Mouse (Mus musculus): ENCODE data around the gene Erbin. TPM values are rescaled to one million over a fixed set of nuclear protein-coding genes. Genes with fewer than 3 reads are reported as not detected.

The Erbin gene
- total RNA-seq, 1 experiment, result 10.6 TPM

GRCm38 (mm10) chr13:103829623-103830135 is 90.6 kb downstream of the Erbin start:
- no peaks in the 10 kb centered on the region for H3K4me1 ChIP-seq (ENCODE audit: control insufficient read depth in 2 of 2, insufficient read depth in 2 of 2, low read length in 2 of 2, poor library complexity in 1 of 2)
- no peak overlapping the region for H3K4me3 ChIP-seq (ENCODE audit: insufficient read depth in 1 of 2, low read depth in 1 of 2, low read length in 2 of 2, poor library complexity in 1 of 2, severe bottlenecking in 1 of 2)
- no peak overlapping the region for H3K27ac ChIP-seq (ENCODE audit: insufficient read depth, low read depth, low read length, poor library complexity, severe bottlenecking)
- no peaks in the 10 kb centered on the region for H3K36me3 ChIP-seq (ENCODE audit: control insufficient read depth, insufficient read depth, low read length, poor library complexity, severe bottlenecking)
- no peaks in the 10 kb centered on the region for H3K9me3 ChIP-seq (ENCODE audit: control insufficient read depth, insufficient read depth, low read depth, low read length)
- DNase-seq (ENCODE audit: low read depth, low spot score), result no peak
- no peak overlapping the region for H3K9ac ChIP-seq (ENCODE audit: insufficient read depth, low read depth, low read length, poor library complexity, severe bottlenecking)
- TF ChIP-seq MAFK (IDR thresholded peaks at IDR 0.05; ENCODE audit: insufficient read depth, low read depth, low read length) (no peak), ZC3H11A (IDR thresholded peaks at IDR 0.05; ENCODE audit: borderline replicate concordance, low read depth, low read length) (no peak), CHD2 (IDR thresholded peaks at IDR 0.05; ENCODE audit: low read depth, low read length) (no peak), HCFC1 (IDR thresholded peaks at IDR 0.05; ENCODE audit: borderline replicate concordance, insufficient read depth, low read length) (no peak), ZNF384 (IDR thresholded peaks at IDR 0.05; ENCODE audit: low read depth, low read length) (no peak)
- in situ Hi-C loops (cut with MboI; ENCODE audit: low sequenced_read_pairs in 2 of 2, unreplicated experiment in 2 of 2), result no loop called here

DNA sequence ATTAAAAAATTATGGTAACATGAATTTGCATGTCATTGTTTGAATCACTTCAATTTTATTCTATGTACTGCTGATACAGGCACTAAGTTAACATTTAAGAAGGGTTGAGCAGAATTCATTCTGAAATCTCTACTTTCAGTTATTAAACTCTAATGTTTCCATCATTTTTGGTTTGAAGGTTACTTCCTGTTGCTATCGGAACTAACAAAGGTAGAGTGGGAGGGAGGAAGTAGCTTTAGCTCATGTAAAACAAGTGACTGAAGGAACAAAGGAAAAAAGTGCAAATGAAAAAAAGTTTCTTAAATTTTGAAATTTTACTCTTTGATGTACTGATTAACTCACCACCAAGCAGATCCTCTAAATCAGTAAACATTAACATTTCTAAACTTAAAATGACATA is 98.0 kb downstream of the Erbin start:
- in situ Hi-C loops (cut with MboI; ENCODE audit: low sequenced_read_pairs in 2 of 2, unreplicated experiment in 2 of 2), result no loop called here
- no peaks in the 10 kb centered on the region for H3K36me3 ChIP-seq (ENCODE audit: control insufficient read depth, insufficient read depth, low read length, poor library complexity, severe bottlenecking)
- H3K4me3 ChIP-seq (ENCODE audit: insufficient read depth in 1 of 2, low read depth in 1 of 2, low read length in 2 of 2, poor library complexity in 1 of 2, severe bottlenecking in 1 of 2), result no peak overlapping the region
- H3K9ac ChIP-seq (ENCODE audit: insufficient read depth, low read depth, low read length, poor library complexity, severe bottlenecking), result no peak overlapping the region
- H3K4me1 ChIP-seq (ENCODE audit: control insufficient read depth in 2 of 2, insufficient read depth in 2 of 2, low read length in 2 of 2, poor library complexity in 1 of 2), result no peaks in the 10 kb centered on the region
- H3K9me3 ChIP-seq (ENCODE audit: control insufficient read depth, insufficient read depth, low read depth, low read length), result no peaks in the 10 kb centered on the region
- H3K27ac ChIP-seq (ENCODE audit: insufficient read depth, low read depth, low read length, poor library complexity, severe bottlenecking), result no peak overlapping the region
- TF ChIP-seq MAFK (IDR thresholded peaks at IDR 0.05; ENCODE audit: insufficient read depth, low read depth, low read length), result no peak
- no peak for TF ChIP-seq ZNF384 (IDR thresholded peaks at IDR 0.05; ENCODE audit: low read depth, low read length)
- DNase-seq (ENCODE audit: low read depth, low spot score), result no peak

GRCm38 (mm10) chr13:103819377-103819776 is 100.9 kb downstream of the Erbin start:
- TF ChIP-seq MAFK (IDR thresholded peaks at IDR 0.05; ENCODE audit: insufficient read depth, low read depth, low read length) (no peak), ZNF384 (IDR thresholded peaks at IDR 0.05; ENCODE audit: low read depth, low read length) (no peak), CHD2 (IDR thresholded peaks at IDR 0.05; ENCODE audit: low read depth, low read length) (no peak), ZC3H11A (IDR thresholded peaks at IDR 0.05; ENCODE audit: borderline replicate concordance, low read depth, low read length) (no peak), HCFC1 (IDR thresholded peaks at IDR 0.05; ENCODE audit: borderline replicate concordance, insufficient read depth, low read length) (no peak)
- in situ Hi-C loops (cut with MboI; ENCODE audit: low sequenced_read_pairs in 2 of 2, unreplicated experiment in 2 of 2), result no loop called here
- Histone ChIP-seq H3K9me3 (ENCODE audit: control insufficient read depth, insufficient read depth, low read depth, low read length) (no peaks in the 10 kb centered on the region), H3K36me3 (ENCODE audit: control insufficient read depth, insufficient read depth, low read length, poor library complexity, severe bottlenecking) (no peaks in the 10 kb centered on the region), H3K9ac (ENCODE audit: insufficient read depth, low read depth, low read length, poor library complexity, severe bottlenecking) (no peak overlapping the region), H3K4me1 (ENCODE audit: control insufficient read depth in 2 of 2, insufficient read depth in 2 of 2, low read length in 2 of 2, poor library complexity in 1 of 2) (no peaks in the 10 kb centered on the region), H3K4me3 (ENCODE audit: insufficient read depth in 1 of 2, low read depth in 1 of 2, low read length in 2 of 2, poor library complexity in 1 of 2, severe bottlenecking in 1 of 2) (no peak overlapping the region), H3K27ac (ENCODE audit: insufficient read depth, low read depth, low read length, poor library complexity, severe bottlenecking) (no peak overlapping the region)
- no peak for DNase-seq (ENCODE audit: low read depth, low spot score)

GRCm38 (mm10) chr13:103817935-103818334 is 102.4 kb downstream of the Erbin start:
- no peaks in the 10 kb centered on the region for H3K4me1 ChIP-seq (ENCODE audit: control insufficient read depth in 2 of 2, insufficient read depth in 2 of 2, low read length in 2 of 2, poor library complexity in 1 of 2)
- in situ Hi-C loops (cut with MboI; ENCODE audit: low sequenced_read_pairs in 2 of 2, unreplicated experiment in 2 of 2), result no loop called here
- H3K36me3 ChIP-seq (ENCODE audit: control insufficient read depth, insufficient read depth, low read length, poor library complexity, severe bottlenecking), result no peaks in the 10 kb centered on the region
- no peaks in the 10 kb centered on the region for H3K9me3 ChIP-seq (ENCODE audit: control insufficient read depth, insufficient read depth, low read depth, low read length)
- DNase-seq (ENCODE audit: low read depth, low spot score), result no peak
- no peak overlapping the region for H3K9ac ChIP-seq (ENCODE audit: insufficient read depth, low read depth, low read length, poor library complexity, severe bottlenecking)
- no peak overlapping the region for H3K4me3 ChIP-seq (ENCODE audit: insufficient read depth in 1 of 2, low read depth in 1 of 2, low read length in 2 of 2, poor library complexity in 1 of 2, severe bottlenecking in 1 of 2)
- TF ChIP-seq CHD2 (IDR thresholded peaks at IDR 0.05; ENCODE audit: low read depth, low read length) (no peak), ZC3H11A (IDR thresholded peaks at IDR 0.05; ENCODE audit: borderline replicate concordance, low read depth, low read length) (no peak), MAFK (IDR thresholded peaks at IDR 0.05; ENCODE audit: insufficient read depth, low read depth, low read length) (no peak), HCFC1 (IDR thresholded peaks at IDR 0.05; ENCODE audit: borderline replicate concordance, insufficient read depth, low read length) (no peak), ZNF384 (IDR thresholded peaks at IDR 0.05; ENCODE audit: low read depth, low read length) (no peak)
- H3K27ac ChIP-seq (ENCODE audit: insufficient read depth, low read depth, low read length, poor library complexity, severe bottlenecking), result no peak overlapping the region

DNA sequence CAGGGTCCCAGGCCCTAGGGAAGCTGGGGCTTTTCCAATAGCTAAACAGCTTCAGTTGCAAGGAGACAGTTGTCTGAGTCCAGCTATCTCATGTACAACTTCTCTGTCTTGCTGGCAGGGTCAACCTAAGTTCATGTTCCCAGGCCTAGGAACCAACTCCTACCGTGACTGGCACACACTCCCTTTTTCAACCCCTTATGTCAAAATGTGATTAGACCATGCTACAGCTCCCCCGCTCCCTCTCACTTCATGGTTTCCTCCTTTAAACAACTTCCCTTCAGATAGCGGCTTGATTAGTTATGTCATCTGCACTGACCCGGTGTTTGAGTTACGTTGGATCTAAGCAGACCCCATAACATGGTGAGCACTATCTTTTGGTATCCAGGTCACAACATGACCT is 112.8 kb downstream of the Erbin start:
- no peak for TF ChIP-seq MAFK (IDR thresholded peaks at IDR 0.05; ENCODE audit: insufficient read depth, low read depth, low read length)
- no peak for TF ChIP-seq ZC3H11A (IDR thresholded peaks at IDR 0.05; ENCODE audit: borderline replicate concordance, low read depth, low read length)
- no peak for TF ChIP-seq CHD2 (IDR thresholded peaks at IDR 0.05; ENCODE audit: low read depth, low read length)
- H3K4me1 ChIP-seq (ENCODE audit: control insufficient read depth in 2 of 2, insufficient read depth in 2 of 2, low read length in 2 of 2, poor library complexity in 1 of 2), result no peaks in the 10 kb centered on the region
- no peak overlapping the region for H3K9ac ChIP-seq (ENCODE audit: insufficient read depth, low read depth, low read length, poor library complexity, severe bottlenecking)
- H3K4me3 ChIP-seq (ENCODE audit: insufficient read depth in 1 of 2, low read depth in 1 of 2, low read length in 2 of 2, poor library complexity in 1 of 2, severe bottlenecking in 1 of 2), result no peak overlapping the region
- H3K36me3 ChIP-seq (ENCODE audit: control insufficient read depth, insufficient read depth, low read length, poor library complexity, severe bottlenecking), result no peaks in the 10 kb centered on the region
- no peak for DNase-seq (ENCODE audit: low read depth, low spot score)
- no peaks in the 10 kb centered on the region for H3K9me3 ChIP-seq (ENCODE audit: control insufficient read depth, insufficient read depth, low read depth, low read length)
- H3K27ac ChIP-seq (ENCODE audit: insufficient read depth, low read depth, low read length, poor library complexity, severe bottlenecking), result no peak overlapping the region
- in situ Hi-C loops (cut with MboI; ENCODE audit: low sequenced_read_pairs in 2 of 2, unreplicated experiment in 2 of 2), result no loop called here

All from ES-E14 (cell line).